Mouse (Mus musculus) embryonic facial prominence, embryonic 11.5 days (tissue): ENCODE measurements around the gene Zfp710. TPM values are rescaled to one million over a fixed set of nuclear protein-coding genes. Genes with fewer than 3 reads are reported as not detected.
A peak's percentile ranks its signal among the peaks of the same experiment; 100 is the strongest.
"Not testable (repeated sequence)": the region's sequence is repeated elsewhere in the genome, so short reads cannot be mapped to it uniquely, and the experiment has no call there.

Source experiments
- ATAC-seq: fragments of 200-750 bp; cut with Nextera tagmentation; replicated peaks from 2 replicates; pipeline ENCODE4 v1.8.0; 2017; ENCODE audit warnings: low read depth; ENCODE audit not compliant: insufficient number of reproducible peaks, low FRiP score, low TSS enrichment
- DNase-seq: peaks from one replicate; pipeline ENCODE4 v3.0.0-alpha.2; 2015; ENCODE audit warnings: low spot score
- H3K27ac ChIP-seq: fragments of 300-500 bp; sonication (generic); replicated peaks from 2 replicates; pipeline ENCODE4 v1.5.1; 2014; ENCODE audit warnings: mild to moderate bottlenecking, low read depth, low read length, control low read depth
- H3K27me3 ChIP-seq: fragments of 300-500 bp; sonication (generic); 2 replicates; pipeline ENCODE4 v1.6.1; 2014; ENCODE audit warnings: mild to moderate bottlenecking, low read length, moderate library complexity, mixed read lengths; ENCODE audit not compliant: control insufficient read depth, insufficient read depth
- H3K36me3 ChIP-seq: fragments of 300-500 bp; sonication (generic); replicated peaks from 2 replicates; pipeline ENCODE4 v1.6.1; 2014; ENCODE audit warnings: low read depth, mild to moderate bottlenecking, low read length, moderate library complexity, mixed read lengths; ENCODE audit not compliant: control insufficient read depth, insufficient read depth
- H3K4me1 ChIP-seq: fragments of 300-500 bp; sonication (generic); 2 replicates; pipeline ENCODE4 v1.6.1; 2014; ENCODE audit warnings: low read length, mixed read lengths; ENCODE audit not compliant: control insufficient read depth, insufficient read depth
- H3K4me2 ChIP-seq: fragments of 300-500 bp; sonication (generic); 2 replicates; pipeline ENCODE4 v1.6.1; 2014; ENCODE audit warnings: low read depth, mild to moderate bottlenecking, control low read depth, low read length, moderate library complexity
- H3K4me3 ChIP-seq: fragments of 300-500 bp; sonication (generic); 2 replicates; pipeline ENCODE4 v1.5.1; 2014; ENCODE audit warnings: low read depth, low read length, control low read depth
- H3K9ac ChIP-seq: fragments of 300-500 bp; sonication (generic); replicated peaks from 2 replicates; pipeline ENCODE4 v1.6.1; 2014; ENCODE audit warnings: mild to moderate bottlenecking, control low read depth, low read length
- H3K9me3 ChIP-seq: fragments of 300-500 bp; sonication (generic); replicated peaks from 2 replicates; pipeline ENCODE4 v1.6.1; 2016; ENCODE audit warnings: mild to moderate bottlenecking, low read length, inconsistent platforms, mixed read lengths; ENCODE audit not compliant: control insufficient read depth
- WGBS: fragments of 180-500 bp; shearing (Covaris S2); extraction: QIAGEN DNeasy Blood & Tissue Kit; methylation state at CpG from one replicate; pipeline ENCODE4 v1.1.7; 2014; 5-methylcytosine and 5-hydroxymethylcytosine counted together
- polyA plus RNA-seq: library from polyadenylated mRNA; unstranded; fragments of >200 nt; fragmentation: Nextera tagmentation; extraction: Ambion mirVana; gene quantifications from 2 replicates; pipeline ENCODE4 v1.2.1, GENCODE M21; 2014

Zfp710 gene
- polyA plus RNA-seq, 1 experiment from 2014 or later, result 16.4 TPM

GRCm38 (mm10) chr7:80123115-80123514 is 98.5 kb downstream of the Zfp710 start:
- no peak for DNase-seq
- H3K4me2 ChIP-seq, result no peak overlapping the region
- 62% methylated on average over 4 of the region's 4 CpGs for WGBS
- H3K36me3 ChIP-seq, result no peaks in the 10 kb centered on the region
- no peaks in the 10 kb centered on the region for H3K9me3 ChIP-seq
- H3K27ac ChIP-seq, result no peak overlapping the region
- no peaks in the 10 kb centered on the region for H3K4me1 ChIP-seq
- no peak overlapping the region for H3K4me3 ChIP-seq
- no peak overlapping the region for H3K9ac ChIP-seq
- no peak for ATAC-seq
- H3K27me3 ChIP-seq, result no peaks in the 10 kb centered on the region

- DNase-seq, result no peak
- H3K9ac ChIP-seq, result no peak overlapping the region
- no peaks in the 10 kb centered on the region for H3K36me3 ChIP-seq
- H3K27ac ChIP-seq, result no peak overlapping the region
- H3K4me1 ChIP-seq, result no peaks in the 10 kb centered on the region
- H3K4me2 ChIP-seq, result no peak overlapping the region
- no peak for ATAC-seq
- no peaks in the 10 kb centered on the region for H3K27me3 ChIP-seq
- 87% methylated on average over 2 of the region's 2 CpGs for WGBS
- H3K9me3 ChIP-seq, result no peaks in the 10 kb centered on the region
- H3K4me3 ChIP-seq, result no peak overlapping the region
These were observed 99.1 kb downstream of the Zfp710 start for GRCm38 (mm10) chr7:80123672-80124071.

GRCm38 (mm10) chr7:80129278-80129677 is 104.7 kb downstream of the Zfp710 start:
- Histone ChIP-seq H3K27me3 (no peaks in the 10 kb centered on the region), H3K4me2 (no peak overlapping the region), H3K4me1 (no peaks in the 10 kb centered on the region), H3K36me3 (no peaks in the 10 kb centered on the region), H3K27ac (no peak overlapping the region), H3K9ac (no peak overlapping the region), H3K9me3 (no peaks in the 10 kb centered on the region), H3K4me3 (no peak overlapping the region)
- DNase-seq (no peak), ATAC-seq (no peak)
- WGBS, result 75% methylated on average over 4 of the region's 4 CpGs

DNA sequence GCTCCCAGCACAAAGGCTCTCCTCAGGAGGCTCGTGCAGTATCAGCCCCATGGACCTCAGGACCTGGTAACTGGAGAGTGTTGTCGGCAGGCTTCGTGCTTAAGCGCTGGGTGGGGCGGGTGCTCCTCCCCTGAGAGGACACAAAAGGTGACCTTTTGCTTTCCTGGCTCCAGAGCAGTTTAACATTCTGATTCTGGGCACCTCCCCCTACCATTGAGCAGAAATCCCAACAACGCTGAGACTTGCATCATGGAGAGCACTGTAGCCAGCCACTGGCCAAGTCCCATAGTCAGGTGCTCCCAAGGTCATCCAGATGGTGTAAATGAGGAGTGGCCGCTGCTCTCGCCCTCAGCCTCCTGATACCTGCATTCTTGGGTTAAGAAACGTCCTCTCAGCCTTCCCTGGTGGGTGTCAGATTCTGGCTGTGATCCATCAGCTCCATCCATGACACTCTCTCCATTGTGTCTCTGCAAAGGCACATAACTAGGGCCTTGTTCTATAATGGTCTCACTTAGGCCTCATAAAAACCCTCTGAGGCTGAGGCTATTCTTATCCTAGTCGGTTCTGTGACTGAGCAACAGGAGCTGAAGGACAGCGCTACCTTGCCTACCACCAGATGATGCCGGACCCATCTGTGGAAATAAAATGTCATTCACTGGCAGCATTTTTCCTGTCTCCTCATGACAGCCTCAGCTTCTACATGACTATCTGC is 105.9 kb downstream of the Zfp710 start:
- no peak overlapping the region for H3K27ac ChIP-seq
- no peak for DNase-seq
- no peaks in the 10 kb centered on the region for H3K9me3 ChIP-seq
- H3K36me3 ChIP-seq, result no peaks in the 10 kb centered on the region
- 37% methylated on average over 12 of the region's 12 CpGs for WGBS
- no peaks in the 10 kb centered on the region for H3K4me1 ChIP-seq
- H3K27me3 ChIP-seq, result no peaks in the 10 kb centered on the region
- no peak overlapping the region for H3K4me2 ChIP-seq
- ATAC-seq, result no peak
- no peak overlapping the region for H3K4me3 ChIP-seq
- no peak overlapping the region for H3K9ac ChIP-seq

DNA sequence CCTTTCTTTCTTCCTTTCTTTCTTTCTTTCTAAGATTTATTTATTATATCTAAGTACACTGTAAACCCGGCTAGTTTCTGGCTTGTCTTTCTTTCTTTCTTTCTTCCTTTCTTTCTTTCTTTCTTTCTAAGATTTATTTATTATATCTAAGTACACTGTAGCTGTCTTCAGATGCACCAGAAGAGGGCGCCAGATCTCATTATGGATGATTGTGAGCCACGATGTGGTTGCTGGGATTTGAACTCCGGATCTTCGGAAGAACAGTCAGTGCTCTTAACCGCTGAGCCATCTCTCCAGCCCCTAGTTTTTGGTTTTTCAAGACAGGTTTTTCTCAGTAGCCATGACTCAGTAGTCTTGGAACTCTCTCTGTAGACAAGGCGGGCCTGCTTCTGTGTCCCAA is 106.7 kb downstream of the Zfp710 start:
- not testable (repeated sequence) for H3K9ac ChIP-seq, H3K27ac ChIP-seq, H3K4me3 ChIP-seq, DNase-seq, H3K27me3 ChIP-seq, H3K4me1 ChIP-seq, ATAC-seq, H3K9me3 ChIP-seq, H3K36me3 ChIP-seq, H3K4me2 ChIP-seq
- 76% methylated on average over 7 of the region's 7 CpGs for WGBS

DNA sequence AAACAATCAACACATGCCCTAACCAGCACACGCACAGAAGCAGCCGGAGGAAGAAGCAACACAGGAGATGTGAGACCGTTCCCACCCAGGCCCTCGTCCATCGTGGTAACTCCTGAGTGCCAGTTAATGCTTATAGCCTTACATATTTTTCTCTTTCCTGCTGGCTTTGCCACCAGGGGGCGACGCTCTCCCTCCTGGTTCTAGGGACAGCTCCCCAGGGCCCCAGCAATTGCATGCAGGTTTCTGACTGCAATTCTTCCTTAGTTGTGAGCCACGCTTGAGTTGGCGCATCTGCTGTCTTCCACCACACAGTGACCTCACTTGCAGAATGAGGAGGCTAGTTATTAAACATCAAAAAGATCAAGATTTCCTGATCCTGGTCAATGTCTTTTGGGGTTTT is 107.9 kb downstream of the Zfp710 start:
- peak; percentile 73 for DNase-seq
- no peak overlapping the region for H3K4me3 ChIP-seq
- H3K27me3 ChIP-seq, result no peaks in the 10 kb centered on the region
- H3K9ac ChIP-seq, result no peak overlapping the region
- WGBS, result 57% methylated on average over 9 of the region's 9 CpGs
- H3K27ac ChIP-seq, result no peak overlapping the region
- H3K4me2 ChIP-seq, result no peak overlapping the region
- ATAC-seq, result 0 out of 2 replicates have a peak, but pooled peaks have one; percentile 12
- no peaks in the 10 kb centered on the region for H3K9me3 ChIP-seq
- no peaks in the 10 kb centered on the region for H3K4me1 ChIP-seq
- H3K36me3 ChIP-seq, result no peaks in the 10 kb centered on the region

DNA sequence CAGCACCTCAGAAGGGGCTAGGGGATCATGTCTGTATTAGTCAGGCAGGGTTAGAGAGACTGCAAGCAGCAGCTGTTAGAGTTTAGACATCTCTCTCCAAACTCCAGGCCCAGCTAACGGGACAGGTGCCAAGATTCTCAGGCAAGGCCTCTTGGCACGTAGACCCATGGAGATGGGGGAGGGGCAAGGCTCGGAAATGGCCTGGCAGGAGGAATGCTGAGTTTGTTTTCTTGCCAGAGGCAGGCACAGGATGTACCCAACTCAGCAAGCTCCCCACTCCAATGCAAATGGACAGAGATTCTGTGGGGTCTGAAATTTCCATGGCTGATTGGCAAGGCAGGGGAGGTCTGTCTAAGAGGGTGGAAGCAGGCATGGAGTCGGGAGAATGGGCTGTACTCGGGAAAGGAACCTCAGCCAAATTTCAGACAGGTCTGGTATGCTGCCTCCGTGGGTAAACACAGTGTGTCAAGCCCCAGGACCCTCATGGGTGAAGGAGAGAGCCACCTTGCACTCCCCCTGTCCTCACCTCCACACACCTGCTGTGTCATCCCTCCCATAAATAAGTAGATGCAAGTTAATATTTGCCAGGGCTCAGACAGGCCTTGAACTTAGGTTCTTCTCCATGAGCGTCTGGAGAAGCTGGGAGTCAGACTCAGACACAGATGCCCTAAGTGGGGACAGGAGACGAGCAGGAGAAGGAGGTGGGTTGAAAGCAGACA is 110.0 kb downstream of the Zfp710 start:
- Histone ChIP-seq H3K4me3 (no peak overlapping the region), H3K27ac (no peak overlapping the region), H3K9me3 (no peaks in the 10 kb centered on the region), H3K36me3 (no peaks in the 10 kb centered on the region), H3K9ac (no peak overlapping the region), H3K4me2 (no peak overlapping the region), H3K27me3 (no peaks in the 10 kb centered on the region), H3K4me1 (no peaks in the 10 kb centered on the region)
- no peak for DNase-seq
- no peak for ATAC-seq
- 49% methylated on average over 8 of the region's 8 CpGs for WGBS

GRCm38 (mm10) chr7:80135173-80135532 is 110.5 kb downstream of the Zfp710 start:
- no peak overlapping the region for H3K4me3 ChIP-seq
- H3K4me2 ChIP-seq, result no peak overlapping the region
- H3K9ac ChIP-seq, result no peak overlapping the region
- H3K27ac ChIP-seq, result no peak overlapping the region
- no peak for DNase-seq
- no peaks in the 10 kb centered on the region for H3K36me3 ChIP-seq
- no peak for ATAC-seq
- no peaks in the 10 kb centered on the region for H3K9me3 ChIP-seq
- H3K27me3 ChIP-seq, result no peaks in the 10 kb centered on the region
- 82% methylated on average over 1 of the region's 1 CpGs for WGBS
- no peaks in the 10 kb centered on the region for H3K4me1 ChIP-seq
